Mouse (Mus musculus): ENCODE data around the gene Phf5a.

Gene Phf5a

GRCm38 (mm10) chr15:81818404-81818803 lies 53.3 kb downstream of the Phf5a start:
- no peak for DNase-seq

GRCm38 (mm10) chr15:81814716-81815370 lies 56.9 kb downstream of the Phf5a start:
- peak; percentile 55 to 63 for DNase-seq
